Mouse (Mus musculus) intestine, embryonic 14.5 days (tissue): Measurements from ENCODE around the gene Cib4. TPM values are rescaled to one million over a fixed set of nuclear protein-coding genes. Genes with fewer than 3 reads are reported as not detected.

Experiments used
- ATAC-seq: fragments of 200-750 bp; cut with Nextera tagmentation; replicated peaks from 2 replicates; pipeline ENCODE4 v1.8.0; 2017; ENCODE audit warnings: low read depth, moderate number of reproducible peaks, moderate TSS enrichment, moderate library complexity; ENCODE audit not compliant: low FRiP score, low TSS enrichment
- DNase-seq: peaks from one replicate; pipeline ENCODE4 v3.0.0-alpha.2; 2018; ENCODE audit warnings: low spot score
- H3K27ac ChIP-seq: fragments of 300-500 bp; sonication (generic); 2 replicates; pipeline ENCODE4 v1.5.1; 2014; ENCODE audit warnings: low read depth, mild to moderate bottlenecking, control low read depth
- H3K27me3 ChIP-seq: fragments of 300-500 bp; sonication (generic); replicated peaks from 2 replicates; pipeline ENCODE4 v1.6.1; 2014; ENCODE audit warnings: low read length, control low read depth; ENCODE audit not compliant: control insufficient read depth, insufficient read depth
- H3K36me3 ChIP-seq: fragments of 300-500 bp; sonication (generic); 2 replicates; pipeline ENCODE4 v1.6.1; 2014; ENCODE audit warnings: low read length, control low read depth; ENCODE audit not compliant: control insufficient read depth, insufficient read depth
- H3K4me1 ChIP-seq: fragments of 300-500 bp; sonication (generic); replicated peaks from 2 replicates; pipeline ENCODE4 v1.6.1; 2014; ENCODE audit warnings: low read length, control low read depth, mixed read lengths; ENCODE audit not compliant: control insufficient read depth, insufficient read depth
- H3K4me2 ChIP-seq: fragments of 300-500 bp; sonication (generic); 2 replicates; pipeline ENCODE4 v1.6.1; 2014; ENCODE audit warnings: low read length
- H3K4me3 ChIP-seq: fragments of 300-500 bp; sonication (generic); 2 replicates; pipeline ENCODE4 v1.5.1; 2014; ENCODE audit warnings: low read depth, low read length, control low read depth, mixed read lengths
- H3K9ac ChIP-seq: fragments of 300-500 bp; sonication (generic); 2 replicates; pipeline ENCODE4 v1.6.1; 2014; ENCODE audit warnings: mild to moderate bottlenecking, low read length
- H3K9me3 ChIP-seq: fragments of 300-500 bp; sonication (generic); 2 replicates; pipeline ENCODE4 v1.6.1; 2016; ENCODE audit warnings: low read length, control low read depth; ENCODE audit not compliant: control insufficient read depth
- WGBS: fragments of 180-500 bp; shearing (Covaris S2); extraction: QIAGEN DNeasy Blood & Tissue Kit; methylation state at CpG from one replicate; pipeline ENCODE4 v1.1.7; 2014; 5-methylcytosine and 5-hydroxymethylcytosine counted together
- polyA plus RNA-seq: library from polyadenylated mRNA; unstranded; fragments of >200 nt; fragmentation: Nextera tagmentation; extraction: Ambion mirVana; gene quantifications from 2 replicates; pipeline ENCODE4 v1.2.1, GENCODE M21; 2014

Cib4 gene
- polyA plus RNA-seq, 1 experiment from 2014 or later: not detected

GRCm38 (mm10) chr5:30589546-30589945 is 43.9 kb upstream of the Cib4 start:
- no peaks in the 10 kb centered on the region for H3K36me3 ChIP-seq
- peaks cover 48% of the 10 kb centered on the region for H3K4me1 ChIP-seq
- H3K4me3 ChIP-seq: peak overlapping the region; percentile 64
- DNase-seq (no peak), ATAC-seq (no peak)
- H3K4me2 ChIP-seq: peak overlapping the region; percentile 71
- H3K9ac ChIP-seq: no peak overlapping the region
- WGBS: 73% methylated on average over 3 of the region's 3 CpGs
- no peaks in the 10 kb centered on the region for H3K9me3 ChIP-seq
- peaks cover 22% of the 10 kb centered on the region for H3K27me3 ChIP-seq
- H3K27ac ChIP-seq: no peak overlapping the region

GRCm38 (mm10) chr5:30589069-30589468 is 43.4 kb upstream of the Cib4 start:
- Histone ChIP-seq H3K4me3 (peak overlapping the region; percentile 64), H3K27ac (no peak overlapping the region), H3K9me3 (no peaks in the 10 kb centered on the region), H3K4me2 (peak overlapping the region; percentile 71), H3K27me3 (peaks cover 22% of the 10 kb centered on the region), H3K36me3 (no peaks in the 10 kb centered on the region), H3K4me1 (peaks cover 43% of the 10 kb centered on the region), H3K9ac (peak overlapping the region; percentile 59)
- ATAC-seq (no peak), DNase-seq (no peak)
- WGBS: 42% methylated on average over 4 of the region's 4 CpGs

GRCm38 (mm10) chr5:30588301-30588968 is 42.8 kb upstream of the Cib4 start:
- Histone ChIP-seq H3K4me2 (peak overlapping the region; percentile 71), H3K9me3 (no peaks in the 10 kb centered on the region), H3K27me3 (peaks cover 22% of the 10 kb centered on the region), H3K27ac (peak overlapping the region; percentile 63), H3K4me1 (peaks cover 37% of the 10 kb centered on the region), H3K9ac (peak overlapping the region; percentile 59), H3K4me3 (peak overlapping the region; percentile 64), H3K36me3 (no peaks in the 10 kb centered on the region)
- ATAC-seq (peak; percentile 53; the same call in 1 of the 2 replicates), DNase-seq (peak; percentile 69)
- under 1% methylated on average over 67 of the region's 70 CpGs for WGBS

GRCm38 (mm10) chr5:30587681-30588300 is 42.2 kb upstream of the Cib4 start, which contains the start of gene Kcnk3:
TSS of gene Kcnk3 (plus strand) at chr5:30588170.
- ATAC-seq (peak; percentile 77), DNase-seq (peak; percentile 91)
- H3K9me3 ChIP-seq: no peaks in the 10 kb centered on the region
- H3K27ac ChIP-seq: peak within 1 kb of the TSS; percentile 63
- H3K4me3 ChIP-seq: peak within 1 kb of the TSS; percentile 64
- peak within 1 kb of the TSS; percentile 59 for H3K9ac ChIP-seq
- H3K27me3 ChIP-seq: peaks cover 22% of the 10 kb centered on the region
- WGBS: 0% methylated on average over 28 of the region's 54 CpGs
- H3K4me2 ChIP-seq: peak within 1 kb of the TSS; percentile 71
- peaks cover 31% of the 10 kb centered on the region for H3K4me1 ChIP-seq
- no peaks in the 10 kb centered on the region for H3K36me3 ChIP-seq

- whole genome bisulfite sequencing: 19% methylated on average over 2 of the region's 2 CpGs
- Histone ChIP-seq H3K36me3 (no peaks in the 10 kb centered on the region), H3K27ac (peak overlapping the region; percentile 62; the same call in 1 of the 2 replicates), H3K9me3 (no peaks in the 10 kb centered on the region), H3K4me1 (peaks cover 26% of the 10 kb centered on the region), H3K4me3 (0 out of 2 replicates have a peak overlapping the region, but pooled peaks have one; percentile 64), H3K4me2 (peak overlapping the region; percentile 71), H3K9ac (0 out of 2 replicates have a peak overlapping the region, but pooled peaks have one; percentile 10), H3K27me3 (peaks cover 22% of the 10 kb centered on the region)
- ATAC-seq (peak; percentile 13; the same call in 1 of the 2 replicates), DNase-seq (no peak)
Observed at GRCm38 (mm10) chr5:30587101-30587500, 41.5 kb upstream of the Cib4 start.

- Histone ChIP-seq H3K27me3 (peaks cover 22% of the 10 kb centered on the region), H3K4me1 (peaks cover 23% of the 10 kb centered on the region), H3K9ac (no peak overlapping the region), H3K36me3 (no peaks in the 10 kb centered on the region), H3K9me3 (no peaks in the 10 kb centered on the region), H3K4me2 (no peak overlapping the region), H3K27ac (no peak overlapping the region), H3K4me3 (no peak overlapping the region)
- DNase-seq (no peak), ATAC-seq (no peak)
- WGBS: 74% methylated on average over 3 of the region's 3 CpGs
Observed at GRCm38 (mm10) chr5:30586616-30587015, 41.0 kb upstream of the Cib4 start.

GRCm38 (mm10) chr5:30582017-30582416 is 36.4 kb upstream of the Cib4 start:
- 0 out of 2 replicates have a peak overlapping the region, but pooled peaks have one; percentile 33 for H3K27ac ChIP-seq
- H3K9ac ChIP-seq: no peak overlapping the region
- 0 out of 2 replicates have a peak, but pooled peaks cover 4% of the 10 kb centered on the region for H3K27me3 ChIP-seq
- ATAC-seq: no peak
- no peaks in the 10 kb centered on the region for H3K9me3 ChIP-seq
- H3K4me1 ChIP-seq: peaks cover 2% of the 10 kb centered on the region; the same call in 1 of the 2 replicates
- H3K4me2 ChIP-seq: no peak overlapping the region
- DNase-seq: no peak
- H3K36me3 ChIP-seq: no peaks in the 10 kb centered on the region
- 66% methylated on average over 5 of the region's 5 CpGs for WGBS
- no peak overlapping the region for H3K4me3 ChIP-seq

- DNase-seq (no peak), ATAC-seq (no peak)
- no peak overlapping the region for H3K9ac ChIP-seq
- H3K4me1 ChIP-seq: peaks cover 2% of the 10 kb centered on the region; the same call in 1 of the 2 replicates
- WGBS: 59% methylated on average over 6 of the region's 6 CpGs
- H3K27me3 ChIP-seq: no peaks in the 10 kb centered on the region
- no peaks in the 10 kb centered on the region for H3K9me3 ChIP-seq
- no peaks in the 10 kb centered on the region for H3K36me3 ChIP-seq
- no peak overlapping the region for H3K4me2 ChIP-seq
- H3K27ac ChIP-seq: no peak overlapping the region
- no peak overlapping the region for H3K4me3 ChIP-seq
Observed at GRCm38 (mm10) chr5:30580725-30581124, 35.1 kb upstream of the Cib4 start.
